Mouse (Mus musculus): ENCODE data around the gene Rpl18.

The Rpl18 gene

DNA sequence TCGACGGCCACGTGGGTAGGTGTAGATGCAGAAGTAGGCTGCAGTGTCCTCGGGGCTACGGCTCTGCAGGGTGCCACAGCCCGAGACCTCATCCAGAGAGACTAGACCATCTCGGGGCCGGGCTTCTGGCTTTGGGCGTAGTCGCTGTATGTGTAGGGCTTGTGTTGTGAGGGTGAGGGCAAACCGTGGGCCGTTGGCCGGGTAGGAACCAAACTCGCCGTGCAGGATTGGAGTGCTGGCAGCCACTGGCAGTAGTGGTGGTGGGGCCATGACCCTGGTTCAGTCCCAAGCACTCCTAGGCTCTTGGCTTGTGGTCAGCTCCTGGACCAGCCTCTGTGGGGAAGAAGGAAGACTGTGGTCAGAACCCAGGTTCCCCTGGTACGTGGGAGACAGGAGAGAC lies 1.9 kb upstream of the Rpl18 start:
- no peak for DNase-seq (ENCODE audit: low read depth in 2 of 2, low spot score in 2 of 2)

DNA sequence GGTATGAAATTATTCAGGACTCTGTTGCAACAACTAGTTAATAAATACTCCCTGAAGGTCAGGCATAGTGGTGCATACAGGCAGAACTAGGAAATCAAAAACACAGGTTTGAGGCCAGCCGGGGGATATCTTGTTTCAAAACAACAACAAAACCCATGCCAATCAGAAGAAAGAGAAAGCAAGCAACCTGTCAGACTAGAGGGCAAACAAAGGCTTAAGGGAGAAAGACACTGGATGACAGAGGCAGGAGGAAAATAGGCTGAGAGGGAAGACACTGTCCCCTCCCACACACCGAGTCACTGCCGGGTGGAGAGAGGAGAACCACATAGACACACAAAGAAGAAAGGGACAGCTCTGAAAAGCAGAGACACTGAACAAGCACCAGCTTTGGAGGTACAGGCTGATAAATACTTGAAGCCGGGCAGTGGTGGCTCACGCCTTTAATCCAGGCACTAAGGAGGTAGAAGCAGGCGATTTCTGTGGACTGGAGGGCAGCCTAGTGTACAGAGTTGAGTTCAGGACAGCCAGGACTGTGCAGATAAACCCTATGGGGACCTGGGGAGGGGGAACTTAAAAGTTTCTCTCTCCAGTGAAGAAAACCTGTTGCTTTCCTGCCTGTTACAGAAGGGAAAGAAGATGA lies 1.3 kb upstream of the Rpl18 start:
- DNase-seq (ENCODE audit: low read depth in 2 of 2, low spot score in 2 of 2) = no peak

DNA sequence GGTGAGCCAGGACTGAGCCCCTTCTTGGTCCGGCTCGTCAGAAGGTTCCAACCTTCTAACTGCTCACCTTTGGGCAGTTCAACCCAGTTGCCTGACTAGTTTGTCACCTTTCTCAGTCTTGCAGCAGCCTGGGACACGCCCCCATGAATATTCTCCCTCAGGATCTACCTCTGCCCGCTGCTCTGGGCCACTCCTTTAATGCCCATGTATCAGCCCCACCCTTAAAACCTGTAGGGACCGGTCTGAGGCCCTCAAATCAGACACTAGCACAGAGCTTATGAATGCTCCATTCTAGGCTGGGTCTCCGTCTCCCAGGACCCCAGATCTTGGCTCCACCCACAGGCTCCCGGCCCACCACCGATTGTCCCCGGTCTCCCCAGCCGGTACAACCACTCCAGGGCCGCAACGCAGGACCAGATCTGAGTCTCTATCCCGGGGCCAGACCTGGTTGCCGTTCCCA lies 597 bp upstream of the Rpl18 start:
- no peak for DNase-seq (ENCODE audit: low read depth in 2 of 2, low spot score in 2 of 2)

DNA sequence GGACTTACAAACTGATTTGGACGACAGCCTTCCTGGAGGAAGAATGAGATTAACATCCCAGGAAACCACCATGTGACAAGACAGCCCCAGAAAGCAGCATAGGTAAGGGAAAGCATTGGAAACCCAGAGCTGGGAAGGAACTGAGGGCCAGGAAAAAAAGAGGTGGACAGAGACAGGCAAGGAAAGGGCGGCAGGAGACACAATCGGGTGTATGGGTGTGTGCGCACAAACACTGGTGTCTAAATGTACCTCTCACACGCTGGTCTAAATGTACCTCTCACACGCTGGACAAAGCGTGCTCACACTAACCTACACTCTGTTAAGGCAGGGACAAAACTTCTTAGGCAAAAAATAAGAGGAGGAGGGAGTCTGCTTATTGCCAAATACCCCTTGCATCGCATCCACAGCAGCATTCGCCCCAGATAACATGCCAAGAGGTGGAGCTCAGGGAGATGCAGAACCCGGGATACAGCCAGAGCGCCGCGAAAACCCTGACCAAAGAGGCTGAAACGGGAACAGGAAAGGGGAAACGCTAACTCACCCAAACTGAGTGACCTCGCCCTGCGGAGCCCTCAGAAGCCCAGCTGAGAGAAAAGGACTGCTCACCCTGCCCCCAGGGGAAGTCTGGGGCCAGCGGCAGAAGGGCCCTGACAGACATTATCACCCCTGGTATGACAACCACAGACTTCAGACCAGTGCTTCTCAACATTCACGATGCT lies 643 bp downstream of the Rpl18 start:
- DNase-seq (ENCODE audit: low read depth in 2 of 2, low spot score in 2 of 2) = no peak

DNA sequence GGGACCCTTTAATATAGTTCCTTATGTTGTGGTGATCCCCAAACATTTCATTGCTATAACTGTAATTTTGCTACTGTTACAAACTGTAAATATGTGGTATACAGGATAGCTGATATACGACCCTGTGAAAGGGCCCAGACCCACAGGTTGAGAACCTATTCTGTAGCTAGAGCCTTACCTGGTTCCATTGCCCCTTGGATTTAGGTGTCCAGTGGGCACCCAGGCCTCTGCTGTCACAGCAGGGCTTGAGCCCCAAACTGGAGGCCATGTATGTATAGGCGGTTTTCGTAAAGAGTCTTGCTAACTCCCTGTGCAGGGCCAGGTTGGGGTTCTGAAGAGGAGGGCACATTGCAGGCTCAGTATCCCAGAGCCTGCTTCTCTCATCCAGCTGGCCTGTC lies 1.2 kb downstream of the Rpl18 start:
- no peak for DNase-seq (ENCODE audit: low read depth in 2 of 2, low spot score in 2 of 2)

DNA sequence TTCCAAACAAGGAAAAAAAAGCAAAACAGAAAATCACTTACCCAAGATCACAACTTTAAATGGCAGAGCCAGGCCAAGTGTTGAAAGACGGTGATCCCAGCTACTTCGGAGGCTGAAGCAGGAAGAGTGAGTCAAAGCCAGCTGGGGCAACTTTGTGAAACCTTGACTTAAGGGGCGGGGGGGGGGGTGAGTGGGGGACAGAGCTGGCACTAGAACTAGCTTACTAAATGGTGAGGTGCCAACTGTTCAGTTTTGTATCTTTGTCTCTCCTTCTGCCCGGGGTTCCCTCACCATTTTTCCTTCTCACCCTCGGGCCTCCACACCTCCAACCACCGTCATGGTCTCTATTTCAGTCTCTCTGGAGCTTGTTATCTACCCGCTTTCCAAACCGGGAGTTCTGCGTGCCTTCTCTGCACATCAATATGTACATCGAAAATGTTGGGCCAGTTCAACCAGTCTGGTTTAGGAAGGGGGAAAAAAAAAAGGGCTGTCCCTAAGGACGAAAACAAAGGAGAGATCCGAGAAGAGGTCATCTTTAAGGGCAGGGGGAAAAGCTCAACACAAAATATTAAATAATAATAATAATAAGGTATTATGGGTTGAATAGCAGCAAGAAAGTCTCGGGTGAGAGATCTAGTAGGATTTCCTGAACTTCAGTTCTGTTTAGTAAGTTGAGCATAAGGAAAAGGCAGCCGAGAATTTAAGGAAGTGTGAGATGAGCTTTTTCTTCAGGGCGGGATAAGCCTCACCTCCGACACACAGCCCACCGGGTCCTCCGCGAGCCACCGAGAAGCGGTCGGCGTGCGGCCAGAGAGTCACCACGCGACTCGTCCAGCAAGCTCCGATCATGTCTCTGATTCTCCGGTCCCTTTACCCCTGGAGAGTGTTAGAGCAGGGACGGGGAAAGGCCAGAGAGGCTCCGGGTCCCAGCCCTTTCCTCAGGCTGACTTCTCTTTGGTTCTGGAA lies 2.0 kb downstream of the Rpl18 start:
- no peak for DNase-seq (ENCODE audit: low read depth in 2 of 2, low spot score in 2 of 2)

DNA sequence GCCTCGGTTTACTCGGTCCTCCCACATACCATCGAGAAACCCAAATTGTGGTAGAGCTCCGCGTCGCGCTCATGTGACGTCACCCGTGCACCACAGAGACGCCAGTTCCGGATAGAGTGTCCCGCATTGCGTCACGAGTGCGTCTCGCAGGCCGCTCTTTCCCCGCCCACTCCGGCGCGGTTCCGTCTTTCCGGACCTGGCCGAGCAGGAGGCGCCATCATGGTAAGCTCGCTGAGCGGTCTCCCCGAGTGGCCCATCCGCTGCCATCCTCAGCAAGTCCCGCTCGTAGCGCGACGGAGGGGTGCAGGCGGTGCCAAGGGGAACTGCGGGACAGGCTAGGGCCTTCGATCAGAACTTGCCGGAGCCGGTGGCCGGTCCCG lies 2.7 kb downstream of the Rpl18 start, which contains the start of gene Sphk2:
Sphk2 (minus strand) TSS at position 85 of the 380 bp plus-strand sequence.
- DNase-seq (ENCODE audit: low read depth in 2 of 2, low spot score in 2 of 2) = peak; percentile 98 to 99

DNA sequence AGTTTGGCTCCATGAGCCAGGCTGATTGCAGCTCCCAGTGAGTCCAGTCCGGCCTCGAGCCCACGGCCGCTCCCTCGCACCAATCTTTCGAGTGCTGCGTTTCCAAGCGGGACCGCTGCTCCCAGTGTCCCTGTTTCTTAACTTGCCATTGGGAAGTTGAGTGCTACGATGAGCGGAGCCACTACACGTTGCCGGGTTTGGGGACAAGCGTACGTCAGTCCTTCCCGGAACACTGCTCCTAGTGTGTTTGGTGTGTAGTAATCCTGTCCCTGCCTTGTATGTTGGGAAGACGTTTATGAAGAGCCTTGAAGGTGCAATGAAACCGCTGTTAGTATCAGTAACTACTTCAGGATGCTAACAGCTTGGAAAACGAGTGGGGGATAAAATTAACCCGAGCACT lies 3.1 kb downstream of the Rpl18 start:
- no peak for DNase-seq (ENCODE audit: low read depth in 2 of 2, low spot score in 2 of 2)

DNA sequence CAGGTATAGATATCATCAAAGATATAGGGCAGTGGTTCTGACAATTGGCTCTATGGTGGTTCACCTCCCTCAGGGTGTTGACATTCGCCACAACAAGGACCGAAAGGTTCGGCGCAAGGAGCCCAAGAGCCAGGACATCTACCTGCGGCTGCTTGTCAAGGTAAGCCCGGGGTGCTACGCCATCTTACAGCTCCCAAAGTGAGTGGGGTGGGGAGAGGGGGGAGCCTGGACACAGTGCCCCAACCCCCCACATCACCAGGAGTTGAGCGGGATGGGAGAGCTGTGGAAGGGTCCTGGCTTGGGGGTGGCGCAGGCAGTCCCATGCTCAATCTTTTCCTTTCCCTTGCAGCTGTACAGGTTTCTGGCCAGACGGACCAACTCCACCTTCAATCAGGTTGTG lies 3.9 kb downstream of the Rpl18 start:
- no peak for DNase-seq (ENCODE audit: low read depth in 2 of 2, low spot score in 2 of 2)

DNA sequence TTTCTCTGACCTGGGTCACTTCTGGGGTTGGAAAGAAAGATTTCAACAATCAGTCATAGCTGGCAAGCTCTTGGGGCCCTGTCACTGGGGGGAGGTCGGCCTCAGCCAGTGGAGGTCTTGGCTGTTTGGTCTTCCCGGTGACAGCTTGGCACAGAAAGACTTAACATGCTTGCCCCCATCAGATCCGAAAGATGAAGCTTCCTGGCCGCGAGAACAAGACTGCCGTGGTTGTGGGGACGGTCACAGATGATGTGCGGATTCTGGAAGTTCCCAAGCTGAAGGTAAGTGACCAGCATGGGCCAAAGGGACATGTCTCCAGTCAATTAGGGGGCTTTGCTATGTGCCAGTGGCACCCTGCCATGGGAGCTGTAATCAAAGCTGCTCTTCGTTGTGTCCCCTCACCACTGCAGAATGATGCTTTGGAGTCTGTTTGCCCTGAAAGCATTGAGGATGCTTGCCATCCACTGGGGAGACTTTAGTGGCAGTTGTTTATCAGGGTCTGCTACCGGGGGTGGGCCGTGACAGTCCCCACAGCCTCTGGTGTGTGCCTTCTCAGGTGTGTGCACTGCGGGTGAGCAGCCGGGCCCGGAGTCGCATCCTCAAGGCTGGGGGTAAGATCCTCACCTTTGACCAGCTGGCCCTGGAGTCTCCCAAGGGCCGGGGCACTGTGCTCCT lies 4.6 kb downstream of the Rpl18 start:
- no peak for DNase-seq (ENCODE audit: low read depth in 2 of 2, low spot score in 2 of 2)

DNA sequence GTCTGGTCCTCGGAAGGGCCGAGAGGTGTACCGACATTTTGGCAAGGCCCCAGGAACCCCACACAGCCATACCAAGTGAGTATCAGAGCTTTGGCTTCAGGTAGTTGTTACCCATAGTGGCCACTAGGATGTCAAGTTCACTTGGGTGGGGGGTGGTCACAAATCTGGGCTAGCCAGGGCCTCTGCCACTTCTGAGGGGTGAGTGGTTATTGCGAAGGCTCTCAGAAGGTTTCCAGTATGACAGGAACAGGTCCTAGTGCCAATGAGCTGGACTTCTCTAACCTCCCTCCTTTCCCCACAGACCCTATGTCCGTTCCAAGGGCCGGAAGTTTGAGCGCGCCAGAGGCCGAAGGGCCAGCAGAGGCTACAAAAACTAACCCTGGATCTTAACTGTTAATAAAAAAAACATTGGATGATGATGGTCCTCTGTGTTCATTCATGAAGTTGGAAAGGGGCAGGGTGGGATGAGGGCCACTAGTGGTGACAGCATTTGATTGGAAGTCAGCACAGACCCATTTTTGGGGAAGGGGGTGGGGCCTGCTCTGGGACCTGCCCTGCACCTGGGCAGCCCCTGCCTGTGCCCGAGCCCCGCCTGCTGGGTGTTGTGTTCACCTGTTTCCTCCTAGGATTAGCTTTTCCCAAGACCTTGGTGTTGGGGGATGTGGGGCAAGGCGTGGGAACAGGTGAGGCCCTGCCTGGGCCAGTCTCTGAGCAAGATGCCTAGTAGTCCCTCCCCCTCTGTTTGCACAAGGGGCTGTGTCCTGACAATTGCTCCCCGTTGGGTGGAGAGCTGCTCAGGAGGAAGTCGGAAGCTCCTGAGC lies 5.4 kb downstream of the Rpl18 start, which contains the start of gene Fam83e:
Fam83e (plus strand) TSS at position 800 of the 821 bp plus-strand sequence.
- no peak for DNase-seq (ENCODE audit: low read depth in 2 of 2, low spot score in 2 of 2)

DNA sequence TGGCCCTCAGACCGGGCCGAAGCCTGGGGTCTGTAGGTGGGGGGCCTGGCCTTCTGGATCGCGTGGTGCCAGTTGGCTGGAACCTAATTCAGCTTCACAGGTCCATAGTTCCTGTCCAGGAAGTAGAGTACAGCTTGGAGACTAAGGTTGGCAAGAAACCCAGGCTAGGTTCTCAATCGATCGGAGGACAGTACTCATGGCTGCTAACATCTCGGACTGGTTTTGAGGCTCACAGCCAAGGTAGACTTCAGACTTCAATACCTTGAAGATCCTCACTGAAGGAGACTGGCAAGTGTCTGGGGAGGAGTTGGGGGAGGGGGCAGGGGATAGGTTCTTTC lies 5.9 kb downstream of the Rpl18 start:
- no peak for DNase-seq (ENCODE audit: low read depth in 2 of 2, low spot score in 2 of 2)

DNA sequence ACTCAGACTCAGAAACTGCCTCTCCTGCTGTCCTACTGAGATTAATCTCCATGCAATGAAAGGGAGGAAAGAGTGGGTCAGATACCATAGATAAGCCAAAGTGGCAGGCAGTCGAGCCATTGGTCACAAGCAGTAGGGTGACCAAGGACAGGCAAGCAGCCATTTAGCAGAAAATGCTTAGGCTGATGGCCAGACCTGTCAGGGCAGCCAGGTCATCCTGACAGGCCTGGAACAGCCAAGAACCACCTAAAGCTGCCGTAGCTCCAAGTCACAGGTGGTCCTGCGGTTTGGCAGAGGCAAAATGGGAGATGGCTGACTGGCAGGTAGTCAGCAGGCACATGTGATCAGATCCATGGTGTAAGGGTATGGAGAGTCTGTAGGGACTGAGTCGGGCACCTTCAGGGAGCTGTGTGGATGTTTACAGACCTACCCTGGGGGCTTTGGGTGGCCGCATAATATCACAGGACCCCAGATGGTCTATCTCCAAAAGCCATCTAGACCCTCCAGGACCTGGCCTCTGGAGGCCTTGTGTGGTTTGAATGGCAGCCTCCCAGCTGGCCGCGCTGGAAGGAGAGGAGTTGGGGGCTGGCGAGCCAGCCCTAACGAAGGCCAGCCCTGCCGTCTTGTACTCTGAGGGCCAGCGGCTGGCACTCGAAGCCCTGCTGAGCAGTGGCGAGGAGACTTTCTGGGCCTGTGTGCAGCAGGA lies 6.5 kb downstream of the Rpl18 start:
- no peak for DNase-seq (ENCODE audit: low read depth in 2 of 2, low spot score in 2 of 2)

DNA sequence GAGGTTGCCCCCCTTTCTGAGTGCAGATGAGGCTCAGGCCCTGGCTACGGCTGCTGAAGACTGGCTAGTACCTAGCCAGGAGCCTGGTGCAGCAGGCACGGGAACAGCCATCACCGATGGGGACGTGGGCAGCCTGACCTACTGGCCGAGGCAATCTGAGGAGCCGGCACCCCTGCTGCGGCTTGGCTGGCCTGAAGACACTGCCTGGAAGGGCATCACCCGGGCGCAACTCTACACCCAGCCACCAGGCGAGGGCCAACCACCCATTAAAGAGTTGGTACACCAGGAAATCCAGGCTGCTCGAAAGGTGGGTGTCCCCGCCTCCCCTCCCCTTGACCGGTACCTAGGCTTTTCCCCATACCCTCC lies 7.1 kb downstream of the Rpl18 start:
- DNase-seq (ENCODE audit: low read depth in 2 of 2, low spot score in 2 of 2) = no peak

DNA sequence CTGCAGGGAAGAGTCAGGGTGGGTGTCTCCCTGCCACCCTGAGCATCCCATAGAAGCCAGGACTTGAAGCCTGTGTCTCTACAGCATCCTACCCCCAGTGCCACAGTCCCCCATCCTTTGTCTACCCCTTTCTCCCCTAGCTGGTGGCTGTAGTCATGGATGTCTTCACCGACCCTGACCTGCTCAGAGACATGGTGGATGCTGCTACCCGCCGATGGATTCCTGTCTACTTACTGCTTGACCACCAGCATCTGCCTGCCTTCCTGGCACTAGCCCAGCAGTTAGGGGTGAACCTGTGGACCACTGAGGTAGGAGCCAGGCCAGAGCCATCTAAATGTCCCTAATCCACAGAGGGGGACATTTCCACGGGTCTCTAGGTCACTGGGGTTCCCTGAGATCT lies 8.0 kb downstream of the Rpl18 start:
- DNase-seq (ENCODE audit: low read depth in 2 of 2, low spot score in 2 of 2) = no peak

DNA sequence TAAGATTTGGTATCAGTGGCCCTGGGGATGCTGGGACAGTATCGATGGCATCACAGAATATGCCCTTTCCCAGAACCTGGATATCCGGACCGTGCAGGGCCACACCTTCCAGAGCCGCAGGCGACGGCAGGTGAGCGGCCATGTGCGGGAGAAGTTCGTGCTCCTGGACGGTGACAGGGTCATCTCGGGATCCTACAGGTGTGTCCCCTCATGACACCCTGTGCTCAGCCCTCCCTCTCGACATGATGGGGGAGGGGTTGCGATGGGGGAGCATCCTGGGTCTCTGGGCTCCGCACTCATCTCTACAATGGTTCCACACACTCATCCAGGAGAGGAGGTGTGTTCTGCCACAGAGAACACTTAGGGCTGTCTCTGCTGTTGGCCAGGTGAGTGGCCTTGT lies 8.5 kb downstream of the Rpl18 start:
- no peak for DNase-seq (ENCODE audit: low read depth in 2 of 2, low spot score in 2 of 2)

DNA sequence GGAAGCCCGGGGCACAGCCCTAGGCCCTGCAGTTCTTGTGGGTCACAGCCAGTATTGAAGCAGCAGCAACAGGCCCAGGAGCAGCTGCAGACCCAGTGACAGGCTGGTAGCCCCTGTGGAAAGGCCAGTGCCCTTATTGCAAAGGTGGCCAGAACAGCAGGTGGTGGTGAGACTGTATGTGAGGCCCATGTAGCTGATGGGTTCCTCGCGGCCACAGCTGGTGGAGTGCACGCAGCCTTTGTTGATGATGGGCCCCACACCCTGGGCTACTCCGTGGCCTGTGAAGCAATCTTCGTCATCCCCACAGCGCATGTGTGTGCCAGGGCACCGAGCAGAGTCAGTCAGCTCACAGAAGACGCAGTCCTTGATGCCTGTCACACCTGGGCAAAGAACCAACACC lies 9.9 kb downstream of the Rpl18 start:
- no peak for DNase-seq (ENCODE audit: low read depth in 2 of 2, low spot score in 2 of 2)

DNA sequence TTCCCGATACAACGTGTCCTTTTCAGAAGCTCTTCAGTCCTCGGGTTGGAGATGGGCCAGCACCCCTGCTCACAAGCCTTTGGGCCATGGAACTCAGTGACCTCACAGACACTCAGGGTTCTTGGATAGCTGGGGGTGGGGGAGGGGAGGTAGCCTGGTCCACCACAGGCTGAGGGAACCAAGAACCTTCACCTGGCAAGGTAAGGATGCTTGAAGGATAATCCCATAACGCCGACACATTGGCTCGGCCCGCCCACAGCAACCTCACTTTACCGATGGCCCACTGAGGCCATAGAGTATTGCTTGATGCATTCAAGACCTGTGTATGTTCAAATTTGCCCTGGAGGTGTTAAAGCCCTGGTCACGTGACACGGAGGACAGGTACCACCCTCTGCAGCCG lies 10.5 kb downstream of the Rpl18 start, which contains the start of gene Spaca4:
Spaca4 (minus strand) TSS at position 101 of the 400 bp plus-strand sequence.
- DNase-seq (ENCODE audit: low read depth in 2 of 2, low spot score in 2 of 2) = no peak

DNA sequence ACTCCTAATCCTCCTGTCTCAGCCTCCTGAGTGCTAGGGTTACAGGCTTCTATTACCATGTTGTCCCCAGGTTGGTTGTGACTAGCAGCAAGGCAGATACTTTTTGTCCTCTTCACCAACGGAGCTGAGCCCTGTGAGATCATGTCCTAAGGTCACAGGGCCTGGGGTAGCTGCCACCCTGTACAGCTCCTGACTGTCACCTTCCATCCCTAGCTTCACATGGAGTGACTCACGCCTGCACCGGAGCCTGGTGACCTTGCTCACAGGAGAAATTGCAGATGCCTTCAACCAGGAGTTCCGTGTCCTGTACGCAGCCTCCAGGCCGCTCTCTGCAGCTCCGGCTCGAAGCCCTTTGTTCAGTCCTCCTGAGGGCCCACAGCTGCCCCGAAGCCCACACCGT lies 11.2 kb downstream of the Rpl18 start:
- DNase-seq (ENCODE audit: low read depth in 2 of 2, low spot score in 2 of 2) = no peak

DNA sequence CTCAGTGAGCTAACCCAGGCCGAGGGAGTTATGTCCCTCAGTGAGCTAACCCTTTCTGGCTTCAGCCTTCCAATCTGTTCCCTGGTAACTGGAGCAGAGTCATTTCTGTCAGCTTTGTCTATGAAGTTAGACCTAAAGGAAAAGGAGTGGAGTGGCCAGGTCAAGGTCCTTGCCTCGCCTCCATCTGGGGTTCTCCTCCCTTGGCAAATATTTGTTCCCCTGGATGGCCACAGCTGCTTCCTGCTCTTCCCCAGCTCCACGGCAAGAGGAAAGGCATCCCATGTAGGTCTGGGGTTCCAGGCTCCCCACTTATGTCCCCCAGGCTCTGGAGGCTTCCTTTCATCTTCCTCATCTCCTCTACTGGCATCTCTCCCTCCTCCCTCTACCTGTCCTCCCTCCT lies 12.4 kb downstream of the Rpl18 start:
- no peak for DNase-seq (ENCODE audit: low read depth in 2 of 2, low spot score in 2 of 2)
